Mouse (Mus musculus) lung, postnatal 14 days (tissue): Measurements from ENCODE around the gene Trem3.

Experiments used
- DNase-seq: peaks from one replicate; pipeline ENCODE4 v3.0.0; 2021

The Trem3 gene

GRCm38 (mm10) chr17:48272158-48272557 is 24.6 kb downstream of the Trem3 start:
- DNase-seq: no peak

DNA sequence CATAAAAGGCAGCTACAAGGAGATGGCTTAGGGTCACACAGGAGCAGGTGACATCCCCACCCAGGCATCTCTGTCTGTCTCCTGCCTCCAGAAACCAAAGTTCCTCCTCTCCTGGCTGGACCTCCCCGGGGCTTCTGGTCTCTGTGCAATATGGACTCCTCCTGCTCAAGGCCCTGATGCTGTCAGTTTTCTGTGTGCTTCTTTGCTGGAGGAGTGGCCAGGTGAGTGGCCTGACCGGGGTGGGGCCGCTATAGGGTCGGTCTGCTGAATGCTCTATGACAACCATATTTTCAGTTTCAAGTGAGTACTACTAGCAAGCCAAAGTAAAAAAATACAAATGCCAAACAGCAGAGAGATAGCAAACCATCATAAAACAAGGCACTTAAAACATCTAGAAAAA is 25.0 kb downstream of the Trem3 start:
- DNase-seq: no peak

DNA sequence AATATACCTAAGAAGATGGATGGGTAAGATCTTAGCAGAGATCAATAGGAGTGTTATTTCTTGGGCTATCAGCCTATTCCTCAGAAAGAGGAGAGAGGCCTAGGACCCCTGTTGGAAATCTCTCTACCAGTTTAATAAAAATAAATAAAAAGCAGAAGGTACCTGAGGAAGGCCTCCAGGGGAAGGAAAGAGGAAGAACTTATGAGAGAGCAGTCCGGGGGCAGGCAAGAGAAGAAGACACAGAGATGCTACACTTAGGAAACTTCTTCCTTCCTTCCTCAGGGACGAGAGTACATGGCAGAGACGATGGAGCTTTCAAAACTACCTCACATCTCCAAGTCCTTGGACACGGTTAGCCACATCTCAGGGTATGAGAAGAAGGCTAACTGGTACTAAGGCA is 26.5 kb downstream of the Trem3 start:
- DNase-seq: no peak

DNA sequence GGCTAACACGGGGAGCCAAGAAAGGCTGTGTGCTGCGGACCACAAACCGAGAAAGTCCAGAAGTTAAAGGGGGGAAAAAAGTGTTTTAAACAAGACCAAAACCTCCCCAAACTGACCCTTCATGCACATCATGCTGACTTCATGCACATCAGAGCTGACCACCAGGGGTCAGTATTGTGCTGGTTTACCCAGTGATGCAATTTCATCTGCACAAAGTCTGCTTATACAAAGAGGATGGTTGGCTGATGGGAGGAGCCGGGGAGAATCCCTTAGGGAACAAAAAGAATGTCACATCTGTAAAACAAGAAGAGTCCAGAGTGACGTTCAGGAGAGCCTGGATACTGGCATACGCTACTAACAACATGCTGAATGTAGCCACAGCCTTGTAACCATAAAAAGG is 27.3 kb downstream of the Trem3 start:
- peak; percentile 85 for DNase-seq

GRCm38 (mm10) chr17:48275736-48276135 is 28.2 kb downstream of the Trem3 start:
- no peak for DNase-seq

GRCm38 (mm10) chr17:48278381-48278780 is 30.8 kb downstream of the Trem3 start:
- no peak for DNase-seq

DNA sequence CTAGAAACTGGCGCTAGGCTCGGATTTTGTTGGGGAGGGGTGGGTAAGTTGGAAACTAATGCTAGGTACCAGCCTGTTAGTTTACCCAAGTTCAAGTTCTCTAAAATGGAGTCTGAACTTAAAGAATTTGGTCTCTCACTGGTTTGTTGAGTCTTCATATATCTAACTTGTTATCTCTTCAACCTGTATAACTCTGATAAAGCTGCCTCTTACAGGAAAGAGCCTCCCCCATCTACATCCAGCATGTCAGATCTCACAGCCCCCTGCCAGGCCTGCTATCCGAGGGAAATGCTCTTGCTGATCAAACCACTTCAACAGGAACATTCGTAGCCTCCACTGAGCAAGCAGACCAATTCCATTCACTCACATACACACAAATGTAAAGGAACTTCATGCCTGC is 31.4 kb downstream of the Trem3 start:
- no peak for DNase-seq

DNA sequence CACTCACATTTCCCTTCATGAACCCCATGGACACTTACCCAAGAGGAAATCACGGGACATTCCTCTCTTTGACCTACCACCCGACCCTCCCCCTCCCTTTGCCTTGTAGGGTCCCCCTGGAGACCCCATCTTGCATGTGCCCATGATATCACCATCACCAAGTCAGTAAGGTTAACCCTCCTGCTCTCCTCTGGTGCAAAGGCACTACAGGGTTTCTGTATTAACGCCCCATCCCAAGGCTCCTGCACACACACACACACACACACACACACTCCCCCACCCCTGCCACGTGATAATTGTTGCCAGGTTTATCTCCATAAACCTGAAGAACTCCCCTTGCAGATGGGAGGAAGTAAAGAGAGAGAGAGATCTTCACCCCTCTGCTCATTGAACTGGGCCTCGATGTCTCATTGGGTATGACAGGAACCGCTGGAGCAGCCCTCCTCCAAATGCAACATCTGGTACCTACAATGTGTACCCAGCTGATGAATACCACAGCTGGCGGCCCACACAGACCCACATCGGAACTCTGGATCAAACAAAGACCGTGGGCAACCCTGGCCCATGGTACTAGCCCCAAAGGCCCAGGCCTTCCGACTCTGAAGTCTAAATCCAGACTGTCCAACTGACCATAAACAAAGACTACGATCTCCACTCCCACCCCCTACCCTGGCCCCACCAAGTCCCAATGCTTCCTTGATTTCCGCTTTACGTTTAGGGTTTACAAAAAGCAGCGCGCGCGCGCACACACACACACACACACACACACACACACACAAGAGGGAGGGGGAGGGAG is 33.6 kb downstream of the Trem3 start:
- DNase-seq: no peak

DNA sequence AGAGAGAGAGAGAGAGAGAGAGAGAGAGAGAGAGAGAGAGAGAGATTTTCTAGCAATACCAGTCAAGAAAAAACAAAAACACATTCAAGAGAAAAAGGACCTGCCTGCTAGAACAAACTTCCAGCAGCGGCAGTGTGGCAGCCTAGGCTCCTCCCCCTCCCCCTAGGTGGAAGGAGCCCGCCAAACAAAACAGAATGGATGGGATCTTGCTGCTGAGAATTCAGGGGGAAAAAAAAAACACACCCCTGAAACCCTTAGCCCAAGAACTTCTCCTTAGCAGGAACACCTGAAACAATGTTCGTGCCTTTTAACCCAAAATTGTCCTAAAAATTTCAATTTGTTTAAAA is 34.1 kb downstream of the Trem3 start:
- DNase-seq: no peak

DNA sequence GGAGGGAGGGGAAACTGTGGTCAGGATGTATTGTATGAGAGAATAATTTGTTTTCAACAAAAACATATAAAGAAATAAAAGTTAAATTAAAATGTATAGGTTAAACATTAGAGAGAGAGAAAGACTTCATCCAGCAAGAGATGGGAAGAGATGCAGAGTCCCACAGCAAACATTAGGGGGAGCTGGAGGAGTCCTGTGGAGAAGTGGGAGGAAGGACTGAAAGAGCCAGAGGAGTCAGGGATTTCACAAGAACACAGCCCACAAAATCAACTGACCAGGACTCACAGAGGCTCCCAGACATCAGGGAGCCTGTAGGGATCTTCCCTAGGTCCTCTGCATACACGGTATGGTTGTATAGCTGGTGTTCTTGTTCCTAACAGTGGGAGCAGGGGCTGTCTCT is 39.2 kb downstream of the Trem3 start:
- DNase-seq: no peak

DNA sequence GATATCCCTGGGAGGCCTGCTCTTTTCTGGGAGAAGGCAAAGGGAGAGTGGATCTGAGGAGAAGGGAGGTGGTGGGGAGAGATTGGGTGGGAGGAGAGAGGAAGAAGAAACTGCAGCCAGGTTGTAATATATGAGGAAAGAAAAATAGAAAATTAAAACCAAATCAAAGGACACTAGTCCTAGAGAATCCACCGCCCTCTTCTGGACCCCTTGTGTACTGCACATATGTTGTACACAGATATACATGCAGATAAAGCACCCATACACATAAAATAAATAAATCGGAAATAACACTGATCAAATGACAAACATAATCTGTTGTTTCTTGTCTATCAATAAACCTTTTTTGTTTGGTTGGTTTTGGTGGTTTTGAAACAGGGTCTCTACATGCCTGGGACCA is 39.7 kb downstream of the Trem3 start:
- DNase-seq: no peak

DNA sequence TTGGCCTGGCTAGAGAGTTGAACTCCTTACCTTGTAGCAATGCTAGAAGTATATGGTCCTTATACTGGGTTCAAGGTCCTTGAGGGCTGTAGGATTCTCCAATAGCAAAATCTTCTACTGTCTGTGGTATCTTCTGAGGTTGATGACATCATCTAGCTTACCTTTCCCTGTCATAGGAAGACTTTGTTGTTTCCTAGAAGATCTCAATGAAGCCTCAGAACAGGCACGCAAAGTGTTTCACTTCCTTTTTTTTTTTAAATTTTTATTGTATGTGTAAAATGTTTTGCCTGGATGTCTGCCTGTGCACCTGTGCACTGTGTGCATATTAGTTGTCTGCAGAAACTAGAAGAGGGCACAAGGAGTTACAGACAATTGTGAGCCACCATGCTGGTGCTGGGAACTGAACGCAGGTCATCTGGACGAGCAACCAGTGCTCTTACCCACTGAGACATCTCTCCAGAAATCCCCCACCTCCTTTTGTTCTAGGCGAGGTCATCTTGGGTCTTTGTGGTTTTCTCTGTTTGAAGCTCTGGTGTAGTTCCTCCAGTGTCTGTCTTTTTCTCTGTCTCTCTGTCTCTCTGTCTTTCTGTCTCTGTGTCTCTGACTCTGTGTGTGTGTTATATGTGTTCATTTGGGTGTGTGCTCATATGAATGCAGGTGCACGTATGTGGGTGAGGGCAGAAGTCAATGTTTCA is 46.1 kb downstream of the Trem3 start:
- no peak for DNase-seq

DNA sequence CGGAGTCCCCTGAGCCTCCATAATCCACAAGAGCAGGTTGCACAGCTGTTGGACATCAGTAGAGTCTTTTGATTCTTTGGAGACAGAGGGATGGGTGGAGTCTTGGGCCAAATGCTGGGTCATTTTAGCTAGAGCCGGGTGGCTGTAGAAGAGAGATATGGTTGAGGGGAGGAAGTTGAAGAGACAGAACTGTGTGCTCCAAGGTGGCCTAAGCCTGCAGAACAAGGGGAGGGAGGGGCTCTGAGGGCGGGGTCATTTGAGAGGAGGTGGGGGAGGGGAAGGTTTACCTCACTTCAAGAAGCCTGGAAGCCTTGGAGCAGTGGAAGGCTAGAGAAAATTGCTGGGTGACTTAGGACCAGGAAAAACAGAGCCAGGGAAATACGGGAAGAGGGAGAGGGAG is 51.6 kb downstream of the Trem3 start, which contains the start of gene Treml2:
Gene Treml2 (plus strand): TSS at position 296 of the 400 bp plus-strand sequence.
- no peak for DNase-seq

DNA sequence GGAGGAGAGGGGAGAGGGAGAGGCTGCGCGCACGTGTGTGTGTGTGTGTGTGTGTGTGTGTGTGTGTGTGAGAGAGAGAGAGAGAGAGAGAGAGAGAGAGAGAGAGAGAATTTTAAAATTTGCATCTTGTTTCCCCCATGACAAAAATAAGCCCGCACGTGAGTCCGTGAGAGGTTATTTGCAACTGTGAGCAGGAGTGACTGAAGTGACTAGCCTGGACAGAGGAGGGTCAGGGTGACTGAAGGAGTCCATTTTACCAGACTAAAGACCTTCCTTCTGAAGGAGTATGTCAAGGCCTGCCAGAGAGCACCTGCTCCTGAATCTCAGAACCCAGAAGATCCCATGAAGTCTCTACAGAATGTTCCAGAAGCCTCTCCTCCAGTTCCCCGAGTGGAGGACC is 52.2 kb downstream of the Trem3 start:
- no peak for DNase-seq

DNA sequence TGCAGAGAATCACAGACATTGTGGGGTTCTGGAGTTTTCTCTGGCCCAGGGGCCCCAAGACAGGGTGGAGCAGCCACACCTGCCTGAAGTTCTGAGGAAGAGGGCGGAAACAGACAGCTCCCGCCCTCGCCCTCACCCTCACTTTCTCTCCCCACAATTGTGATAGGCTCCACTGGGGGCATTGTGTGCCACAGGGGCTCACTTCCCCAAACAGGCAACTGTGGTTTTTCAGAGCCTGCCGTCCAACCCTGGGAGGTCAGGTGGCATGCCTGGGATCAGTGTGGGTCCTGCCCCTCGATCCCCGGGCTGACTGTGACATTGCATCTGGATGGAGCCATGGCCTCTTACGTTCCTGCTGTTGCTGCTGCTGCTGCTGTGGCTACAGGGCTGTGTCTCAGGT is 52.6 kb downstream of the Trem3 start:
- DNase-seq: peak; percentile 8

DNA sequence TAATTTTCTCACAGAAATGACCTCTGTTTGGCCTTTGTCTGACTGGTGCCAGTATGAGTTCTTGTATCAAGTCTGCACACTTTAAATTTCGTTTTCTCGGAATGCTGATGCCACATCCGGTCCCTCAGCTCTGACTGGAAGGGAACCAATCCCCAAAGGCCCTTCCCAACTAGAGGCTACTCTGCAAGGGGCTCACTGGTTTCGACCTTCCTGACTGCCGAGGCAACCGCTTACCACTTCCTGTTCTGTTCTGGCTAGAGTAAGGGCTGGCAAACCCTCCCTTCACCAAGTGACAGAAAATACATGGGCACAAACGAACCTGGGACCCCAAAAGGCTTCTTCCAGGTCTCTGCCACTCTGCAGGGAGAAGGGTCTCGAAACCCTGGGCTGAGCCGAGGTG is 53.3 kb downstream of the Trem3 start:
- no peak for DNase-seq

DNA sequence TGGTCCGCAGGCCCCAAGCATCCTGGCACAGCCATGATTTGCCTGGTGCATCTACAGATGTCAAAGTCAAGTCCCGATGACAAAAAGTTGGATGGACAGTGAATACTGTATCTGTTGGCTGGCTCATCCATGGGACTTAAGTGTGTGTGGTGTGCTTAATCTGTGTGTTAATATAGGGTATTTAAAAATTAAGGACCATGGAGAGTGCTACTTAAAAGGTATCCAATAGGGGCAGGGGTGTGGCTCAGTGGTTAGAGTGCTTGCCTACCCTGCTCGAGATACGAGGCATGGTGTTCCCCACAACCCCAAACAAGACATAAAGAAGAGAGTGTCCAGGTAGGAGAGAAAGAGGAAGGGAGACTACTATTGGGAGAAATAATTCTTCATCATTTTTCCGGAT is 54.2 kb downstream of the Trem3 start:
- DNase-seq: no peak
